Mouse (Mus musculus) embryo, embryonic 11 days (tissue): Measurements from ENCODE around the gene Tor4a.

Experiments
- DNase-seq: peaks from one replicate; pipeline ENCODE4 v3.0.0-alpha.2; 2015

Gene Tor4a

DNA sequence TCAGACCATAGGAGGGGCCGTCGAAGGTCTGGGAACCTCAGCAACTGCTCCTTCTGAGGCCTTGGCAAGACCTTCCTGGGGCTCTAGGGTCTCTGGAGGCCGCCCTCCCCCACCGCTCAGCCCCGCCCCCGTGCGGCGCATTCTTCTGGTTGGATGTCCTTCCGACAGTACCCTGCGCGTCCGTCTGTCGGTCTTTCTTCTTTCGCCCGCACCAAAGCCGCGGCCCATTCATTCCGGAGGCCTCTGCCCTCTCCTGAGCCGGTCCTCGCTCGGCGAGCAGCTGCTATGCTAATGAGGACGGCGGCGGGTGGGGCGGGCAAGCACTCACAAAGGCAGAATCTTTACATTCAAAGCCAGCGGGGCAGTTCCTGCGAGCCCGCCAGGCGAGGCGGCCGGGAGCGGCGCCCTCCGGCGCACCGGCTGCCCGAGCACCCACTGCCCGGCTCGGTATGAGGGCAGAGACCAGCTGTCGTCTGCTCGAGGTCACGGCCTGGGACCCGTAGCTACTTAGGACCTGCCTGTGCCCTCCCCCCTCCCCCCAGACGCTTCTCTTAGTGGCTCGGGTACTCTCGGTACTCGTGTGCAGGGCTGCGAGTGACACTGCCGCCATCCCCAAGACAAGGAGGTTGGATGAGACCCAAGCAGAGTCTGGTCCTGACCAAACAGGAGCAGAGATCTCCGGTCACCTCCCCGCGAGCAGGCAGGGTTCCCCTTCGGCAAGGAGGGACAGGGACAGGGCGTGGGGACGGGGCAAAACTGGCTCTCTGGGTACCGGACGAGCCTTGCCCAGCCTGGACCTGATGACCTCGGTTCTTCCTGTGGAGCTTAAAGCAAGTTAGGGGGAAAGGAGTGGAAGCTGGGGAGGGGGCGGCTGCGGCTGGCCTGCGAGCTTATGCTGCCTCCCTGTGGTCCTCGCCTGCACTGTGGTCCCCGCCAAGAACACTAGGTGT is 10.8 kb downstream of the Tor4a start:
- peak; percentile 92 for DNase-seq

DNA sequence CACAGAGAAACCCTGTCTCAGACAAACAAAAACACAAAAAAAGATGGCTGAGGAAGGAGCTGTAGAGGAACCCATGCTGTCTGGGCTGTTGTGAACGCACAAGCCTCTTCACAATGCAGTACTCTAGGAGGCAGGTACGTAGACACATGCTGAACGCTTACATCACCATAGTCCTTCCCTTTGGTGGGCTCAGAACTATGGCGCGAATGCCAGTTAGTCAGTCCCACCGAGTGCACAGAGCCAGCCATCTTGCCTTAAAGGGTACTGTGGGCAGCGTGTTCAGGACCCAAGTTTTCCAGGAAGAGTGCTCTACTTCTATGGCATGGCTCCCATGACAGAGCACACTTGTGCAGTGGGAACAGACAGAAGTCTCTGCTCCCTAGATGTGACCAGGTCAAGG is 12.2 kb downstream of the Tor4a start:
- DNase-seq: no peak

DNA sequence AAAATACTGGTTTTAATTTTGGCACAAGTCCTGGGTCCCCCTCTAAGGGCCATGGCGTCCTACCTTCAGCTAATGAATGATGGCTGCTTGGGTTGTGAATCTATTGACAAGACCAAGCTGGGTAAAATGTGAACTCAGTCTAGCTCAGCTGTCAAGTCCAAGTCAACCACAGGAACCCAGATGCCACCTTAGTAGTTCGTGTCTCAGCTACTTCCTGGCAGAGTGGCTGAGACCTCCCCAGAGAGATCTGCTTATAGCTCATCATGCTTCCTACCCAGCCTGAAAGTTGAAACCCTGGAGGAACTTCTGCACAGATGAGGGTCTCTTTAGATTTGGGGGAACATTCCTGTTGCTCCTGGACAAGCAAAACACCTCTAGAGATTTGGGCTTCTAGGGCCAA is 13.3 kb downstream of the Tor4a start:
- DNase-seq: no peak

DNA sequence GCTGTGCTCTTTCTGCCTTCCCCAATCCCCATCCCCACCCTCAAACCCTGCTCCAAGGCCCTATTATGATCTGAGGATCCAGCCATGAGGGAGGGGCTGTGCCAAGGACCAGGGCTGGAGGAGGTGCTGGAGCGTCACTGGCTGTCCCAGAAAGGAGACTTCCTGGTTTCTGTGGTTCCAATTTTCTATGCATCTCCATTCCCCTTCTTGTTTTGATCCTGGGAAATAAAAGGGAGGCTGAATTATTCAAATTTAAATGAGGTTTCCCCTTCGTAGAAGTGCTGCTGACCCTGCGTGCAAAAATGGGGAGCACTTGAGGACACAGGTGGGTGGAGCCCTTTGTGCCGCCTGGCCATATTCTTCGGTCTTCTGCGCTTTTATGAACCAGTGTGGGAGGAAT is 14.0 kb downstream of the Tor4a start:
- DNase-seq: peak; percentile 57

DNA sequence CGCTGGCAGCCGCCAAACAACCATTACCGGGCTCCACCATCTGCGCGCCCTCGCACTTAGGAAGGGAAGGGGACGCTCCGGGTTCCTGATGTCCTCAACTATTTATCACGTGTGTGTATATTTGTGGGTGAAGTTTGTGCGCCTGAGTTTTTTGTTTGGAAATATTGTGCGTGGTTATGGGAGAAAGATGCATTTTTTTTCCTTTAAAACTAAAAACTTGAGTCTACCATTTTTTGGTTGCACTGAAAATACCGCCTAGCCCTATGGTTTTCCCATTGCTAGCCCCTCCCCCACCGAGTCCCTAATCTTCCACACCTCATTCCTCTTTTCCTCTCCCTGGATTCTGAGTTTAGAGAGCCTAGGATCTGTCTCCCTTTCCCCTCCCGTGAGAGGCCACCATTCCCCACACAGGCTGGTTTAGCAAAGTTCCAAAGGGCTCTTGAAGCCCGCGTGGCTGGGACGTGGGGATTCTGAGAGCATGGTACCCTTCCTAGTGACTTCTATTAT is 14.7 kb downstream of the Tor4a start:
- DNase-seq: peak; percentile 51

DNA sequence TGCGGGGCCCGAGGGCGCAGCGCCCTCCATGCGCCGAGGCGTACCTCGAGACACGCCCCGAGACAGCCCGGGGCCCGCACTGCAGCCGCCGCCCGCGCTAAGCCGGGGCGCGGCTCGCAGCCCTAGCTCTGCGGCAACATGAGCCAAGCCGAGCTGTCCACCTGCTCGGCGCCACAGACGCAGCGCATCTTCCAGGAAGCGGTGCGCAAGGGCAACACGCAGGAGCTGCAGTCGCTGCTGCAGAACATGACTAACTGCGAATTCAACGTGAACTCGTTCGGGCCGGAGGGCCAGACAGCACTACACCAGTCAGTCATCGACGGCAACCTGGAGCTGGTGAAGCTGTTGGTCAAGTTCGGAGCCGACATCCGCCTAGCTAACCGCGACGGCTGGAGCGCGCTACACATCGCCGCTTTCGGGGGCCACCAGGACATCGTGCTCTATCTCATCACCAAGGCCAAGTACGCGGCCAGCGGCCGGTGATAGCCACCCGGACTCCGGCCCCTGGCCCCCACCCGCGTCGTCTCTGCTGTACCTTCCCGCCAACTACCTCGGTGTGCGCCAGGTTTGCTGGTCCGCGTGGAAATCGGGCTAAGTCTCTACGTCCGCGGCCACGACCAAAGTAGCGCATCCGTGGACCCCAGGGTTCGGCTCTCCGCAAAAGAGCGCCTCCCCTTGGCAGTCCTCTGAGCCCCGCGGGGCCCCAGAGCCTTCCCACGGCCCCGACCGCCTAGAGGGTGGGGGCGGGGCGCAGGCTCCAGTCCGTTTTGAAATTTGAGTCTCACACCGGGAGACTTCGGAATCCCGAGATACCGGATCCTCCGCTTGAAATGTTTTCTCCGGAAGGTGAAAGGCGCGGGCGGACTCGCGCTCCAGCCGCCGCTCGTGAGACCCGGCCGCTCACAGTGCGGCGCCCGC is 15.5 kb downstream of the Tor4a start:
- peak; percentile 81 for DNase-seq

DNA sequence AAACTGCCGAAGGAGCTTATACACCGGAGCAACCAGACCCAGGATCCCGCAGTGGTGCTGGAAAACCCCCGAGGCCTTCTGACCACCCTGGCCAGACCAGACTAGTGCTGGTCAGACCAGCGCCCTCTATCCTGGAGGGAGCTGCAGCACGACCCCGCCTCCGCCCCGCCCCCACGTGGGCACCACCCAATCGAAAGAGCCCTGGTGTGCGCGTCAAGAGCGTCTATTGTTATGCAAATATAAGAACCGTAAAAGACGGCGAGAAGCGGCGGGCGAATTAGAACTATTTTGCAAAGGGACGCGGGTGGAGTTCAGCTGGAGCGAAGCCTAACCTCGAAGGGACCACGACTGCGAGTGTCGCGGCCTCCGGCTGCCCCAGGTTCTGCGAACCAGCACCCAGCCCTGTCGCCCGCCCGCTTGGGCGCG is 16.2 kb downstream of the Tor4a start, which contains the start of gene Nrarp:
Nrarp (plus strand) TSS at position 281 of the 426 bp plus-strand sequence.
- DNase-seq: peak; percentile 94

DNA sequence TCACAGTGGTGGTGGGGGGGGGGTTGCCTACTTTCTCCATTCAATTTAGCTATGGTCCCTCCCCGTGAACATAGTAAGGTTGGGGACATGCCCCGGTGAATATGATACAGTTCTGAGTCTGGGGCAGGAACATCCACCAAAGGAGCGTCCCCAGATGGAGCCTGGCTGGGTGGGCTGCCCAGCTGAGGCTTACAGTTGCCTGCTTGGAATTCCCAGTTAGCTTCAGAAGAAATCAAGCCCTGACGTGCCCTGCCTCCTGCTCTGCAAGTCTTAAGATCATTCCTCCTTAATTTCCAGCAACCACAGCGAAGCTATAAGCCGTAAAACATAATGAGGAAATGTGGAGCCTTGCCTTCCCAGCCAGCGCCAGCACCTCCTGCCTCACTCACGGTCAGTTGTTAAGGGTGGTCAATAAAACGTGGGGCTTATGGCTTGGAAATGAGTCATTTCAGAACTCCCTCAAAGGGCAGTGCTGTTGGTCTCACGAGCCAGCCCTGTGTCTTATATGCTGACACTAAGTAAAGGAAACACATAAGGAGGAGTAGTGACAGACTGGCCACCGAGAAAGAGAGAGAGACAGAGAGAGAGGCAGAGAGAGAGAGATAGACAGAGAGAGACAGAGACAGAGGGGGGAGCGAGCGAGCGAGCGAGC is 17.0 kb downstream of the Tor4a start:
- DNase-seq: no peak

DNA sequence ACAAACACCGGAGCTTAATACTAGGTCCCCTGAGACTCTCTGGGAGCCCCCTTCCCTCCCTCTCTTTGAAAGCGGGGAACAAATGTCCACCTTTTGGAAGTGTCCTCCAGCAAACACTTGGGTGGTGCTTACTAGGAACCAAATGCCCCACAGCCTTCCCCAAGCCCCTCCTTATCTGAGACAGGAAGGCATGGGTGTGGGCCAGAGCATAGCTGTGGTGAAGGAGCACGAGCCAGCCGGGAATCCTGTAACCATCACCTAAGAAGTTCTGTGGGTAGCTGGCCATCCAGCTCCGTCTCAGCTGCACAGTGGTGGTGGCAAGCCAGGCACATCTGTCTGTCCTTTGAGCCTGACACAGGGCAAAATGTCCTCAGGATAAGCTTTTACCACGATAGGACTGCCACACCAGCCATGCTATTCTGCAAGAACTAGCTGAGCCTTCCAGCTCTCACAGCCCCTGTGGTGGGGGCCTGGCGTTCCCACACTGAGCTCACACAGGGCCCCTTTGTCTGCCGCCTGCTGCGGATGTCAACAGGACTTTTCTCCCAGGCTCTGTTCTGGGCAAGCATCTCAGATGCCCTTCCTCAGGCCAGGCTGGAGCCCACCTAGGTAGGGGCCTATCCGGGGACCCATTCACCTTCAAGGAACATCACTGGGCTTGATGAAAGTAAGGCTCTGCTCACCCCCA is 18.3 kb downstream of the Tor4a start:
- peak; percentile 46 for DNase-seq

DNA sequence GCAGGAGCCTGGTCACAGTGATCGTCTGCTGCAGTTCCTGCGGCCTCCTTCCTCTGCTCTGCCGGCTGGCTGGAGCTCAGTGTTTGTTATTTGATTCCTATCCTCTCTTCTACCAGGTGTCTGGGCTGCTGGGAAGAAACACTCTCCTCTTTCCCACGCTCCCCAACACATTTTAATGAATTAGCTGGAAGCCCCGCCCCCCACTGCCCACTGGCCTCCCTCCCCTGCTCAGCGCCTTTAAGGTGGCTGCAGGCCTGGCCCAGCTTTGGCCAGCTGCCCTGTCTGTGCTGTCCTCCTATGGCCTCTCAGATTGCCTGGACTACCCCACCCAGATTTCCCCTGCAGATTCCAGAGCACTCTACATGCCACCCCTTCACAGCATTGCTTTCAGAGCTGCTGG is 19.0 kb downstream of the Tor4a start:
- peak; percentile 82 for DNase-seq

DNA sequence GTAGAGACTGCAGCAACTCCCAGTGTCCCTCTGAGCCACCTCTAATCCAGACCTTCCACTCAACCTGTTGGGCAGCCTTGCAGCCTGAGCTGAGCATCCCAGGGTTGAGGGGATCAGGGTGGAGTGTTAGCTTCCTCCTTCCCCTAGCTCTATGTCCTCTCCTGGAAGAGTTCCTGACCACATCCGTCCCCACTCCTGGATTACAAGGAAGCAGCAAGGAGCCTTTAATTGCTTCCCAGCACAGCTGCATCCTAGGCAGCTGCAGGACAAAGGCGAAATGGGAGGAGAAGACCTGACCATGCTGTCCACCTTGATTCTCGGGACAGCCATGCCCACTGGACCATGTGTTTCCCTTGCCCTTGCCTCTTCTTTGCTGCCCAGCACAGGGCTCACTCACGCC is 19.6 kb downstream of the Tor4a start:
- DNase-seq: no peak

DNA sequence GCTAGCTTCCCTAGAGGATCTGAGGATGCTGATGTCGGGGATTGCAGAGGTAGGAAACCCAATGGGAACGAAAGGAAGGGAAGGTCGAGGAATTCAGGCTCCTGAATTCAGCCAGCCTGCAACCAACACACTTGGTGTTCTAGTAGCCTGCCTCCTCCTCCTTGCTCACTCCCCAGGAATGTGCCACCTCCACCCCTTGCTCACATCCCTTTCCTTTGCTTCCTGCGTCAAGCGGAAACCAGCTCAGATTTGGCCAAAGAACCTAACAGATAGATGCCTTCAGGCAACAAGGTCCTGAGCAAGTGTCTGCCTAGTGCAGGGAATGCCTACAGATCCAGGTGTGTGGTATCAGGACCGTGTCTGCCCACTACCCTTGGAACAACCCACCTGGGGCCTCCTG is 20.1 kb downstream of the Tor4a start:
- DNase-seq: no peak

DNA sequence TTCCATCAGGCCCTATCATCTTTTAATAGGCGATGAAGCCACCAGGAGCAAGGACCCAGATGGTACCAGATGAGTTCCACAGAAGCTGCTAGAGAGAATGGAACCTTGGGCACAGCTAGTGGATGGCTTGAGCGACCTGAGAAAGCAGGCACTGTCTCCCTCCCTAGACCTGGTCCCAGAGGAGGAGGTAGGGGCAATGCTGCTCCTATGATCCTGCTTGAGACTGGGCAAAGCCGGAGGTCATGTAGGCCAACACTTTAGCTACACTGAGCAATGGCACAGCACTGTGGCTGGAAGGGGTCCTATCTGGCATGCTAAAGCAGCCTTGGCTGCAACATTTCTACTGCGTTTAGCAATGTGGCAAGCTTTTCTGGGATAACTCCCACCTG is 21.0 kb downstream of the Tor4a start:
- no peak for DNase-seq

DNA sequence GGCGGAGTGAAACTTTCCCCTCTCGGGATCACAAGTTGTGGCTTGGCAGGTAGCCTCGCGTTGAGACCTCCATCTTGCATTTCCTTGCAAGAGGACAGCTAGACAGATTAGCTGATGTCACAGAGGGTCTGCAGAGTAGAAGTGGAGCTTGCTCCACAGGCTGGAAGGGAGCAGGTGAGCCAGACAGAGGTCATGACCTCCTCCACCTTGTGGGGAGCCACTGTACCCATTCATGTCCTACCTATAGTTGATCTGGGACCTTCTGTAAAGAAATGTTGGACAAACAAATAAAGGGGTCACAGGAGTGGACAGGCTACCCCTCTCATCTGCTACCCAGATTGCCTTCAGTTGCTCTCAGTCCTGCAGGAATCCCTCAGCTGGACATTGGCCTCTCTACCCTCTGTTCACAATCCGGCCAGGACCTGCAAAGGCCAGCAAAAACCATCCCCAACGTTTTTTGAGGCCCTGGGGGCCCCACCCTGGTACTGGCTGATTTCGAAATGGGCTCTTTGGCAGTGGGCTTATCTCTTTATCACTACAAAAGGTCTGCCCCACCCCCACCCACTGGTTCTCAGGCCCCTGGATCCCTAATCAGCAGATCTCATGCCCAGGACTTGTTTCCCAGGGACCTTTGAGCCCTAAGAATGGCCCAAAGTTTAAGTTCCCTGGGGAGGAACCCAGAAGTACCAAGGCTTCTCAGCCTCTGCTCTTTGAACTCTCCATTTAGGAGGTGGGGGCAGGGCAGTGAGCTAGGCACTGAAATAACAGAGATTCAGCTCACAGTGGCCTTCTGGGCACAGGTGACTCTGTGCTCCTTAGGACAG is 21.6 kb downstream of the Tor4a start:
- no peak for DNase-seq

DNA sequence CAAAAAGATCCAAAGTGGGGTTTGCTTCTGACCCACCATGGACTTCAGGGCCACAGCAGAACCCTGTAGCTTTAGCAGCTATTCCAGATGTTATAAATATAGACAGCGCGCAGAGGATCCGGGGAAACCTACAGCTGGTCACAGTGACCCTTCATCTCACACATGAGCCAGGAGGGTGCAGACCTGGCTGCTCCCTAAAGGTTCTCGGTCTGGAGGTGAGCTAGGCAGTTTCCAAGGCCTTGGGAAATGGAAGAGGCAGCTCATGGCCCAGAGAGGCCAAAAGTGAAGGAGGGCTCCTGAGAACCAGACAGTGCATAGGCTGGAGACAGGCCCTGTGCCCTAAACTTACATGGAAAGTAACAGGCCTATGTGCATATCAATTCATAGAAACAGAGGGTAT is 22.9 kb downstream of the Tor4a start:
- DNase-seq: no peak

DNA sequence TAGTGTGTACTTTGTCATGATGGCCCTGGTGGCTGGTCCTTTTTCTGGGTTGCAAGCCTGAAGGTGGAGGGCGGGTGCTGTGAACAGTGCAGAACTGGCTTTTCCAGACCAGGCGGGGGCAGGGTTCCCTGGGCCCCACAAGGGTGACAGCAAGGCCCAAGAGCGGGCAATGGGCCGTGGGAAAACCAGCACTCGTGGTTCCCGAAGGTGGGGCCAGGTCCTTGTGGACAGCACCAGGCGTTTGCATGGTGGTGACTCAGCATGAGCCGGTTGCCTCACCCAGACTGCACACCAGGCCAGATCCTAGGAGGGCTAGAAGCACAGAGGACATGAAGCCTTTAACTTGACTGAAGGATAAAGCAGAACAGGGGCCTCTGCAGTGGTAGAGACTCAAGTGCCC is 24.1 kb downstream of the Tor4a start:
- DNase-seq: no peak

DNA sequence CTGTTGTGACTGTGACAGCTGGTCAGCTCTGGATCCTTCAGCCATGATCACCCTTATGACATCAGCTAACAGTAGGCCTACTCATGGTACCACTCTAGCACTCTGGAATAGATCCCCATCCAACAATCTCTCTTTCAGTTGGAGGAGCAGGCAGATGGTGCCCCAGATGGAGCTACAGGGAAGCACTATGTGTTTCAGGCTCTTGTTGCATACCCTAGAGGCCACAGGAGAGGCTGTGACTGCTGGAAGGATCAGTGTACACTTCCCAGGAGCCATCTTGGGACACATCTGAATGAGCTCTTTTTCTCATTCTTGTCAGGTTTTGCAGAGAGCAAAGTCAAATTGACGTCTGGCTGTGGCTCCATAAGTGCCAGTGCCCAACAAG is 24.9 kb downstream of the Tor4a start:
- no peak for DNase-seq

DNA sequence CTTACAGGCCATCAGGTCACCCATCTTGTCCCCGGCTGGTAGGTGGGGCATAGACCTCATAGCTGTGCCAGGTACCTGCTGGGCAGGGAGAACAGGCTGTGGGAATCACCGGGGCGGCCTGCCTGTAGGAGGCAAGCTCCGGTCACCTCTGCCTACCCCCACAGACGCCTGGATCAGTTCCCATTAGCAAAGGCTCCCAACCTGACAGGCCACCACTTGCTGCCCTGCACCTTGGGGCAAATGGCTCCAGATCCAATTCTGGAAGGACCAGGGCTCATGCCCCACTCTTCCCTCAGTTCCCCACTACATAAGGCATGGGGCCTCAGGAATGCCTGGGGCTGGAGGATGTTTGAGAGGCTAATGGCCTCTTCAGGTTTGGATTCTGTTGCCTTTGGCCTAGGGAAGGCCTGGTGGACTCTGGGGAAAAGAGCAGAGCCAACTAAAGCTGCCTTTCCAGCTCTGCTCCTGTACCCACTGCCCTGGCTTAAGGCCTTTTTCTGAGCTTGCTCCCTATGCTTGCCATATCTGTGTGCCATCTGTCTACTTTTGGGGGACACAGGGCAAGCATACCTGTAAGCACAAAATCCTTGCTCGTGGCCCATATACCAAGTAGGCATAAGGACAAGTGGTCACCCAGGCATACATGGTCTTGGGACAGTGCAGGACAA is 25.5 kb downstream of the Tor4a start:
- no peak for DNase-seq

DNA sequence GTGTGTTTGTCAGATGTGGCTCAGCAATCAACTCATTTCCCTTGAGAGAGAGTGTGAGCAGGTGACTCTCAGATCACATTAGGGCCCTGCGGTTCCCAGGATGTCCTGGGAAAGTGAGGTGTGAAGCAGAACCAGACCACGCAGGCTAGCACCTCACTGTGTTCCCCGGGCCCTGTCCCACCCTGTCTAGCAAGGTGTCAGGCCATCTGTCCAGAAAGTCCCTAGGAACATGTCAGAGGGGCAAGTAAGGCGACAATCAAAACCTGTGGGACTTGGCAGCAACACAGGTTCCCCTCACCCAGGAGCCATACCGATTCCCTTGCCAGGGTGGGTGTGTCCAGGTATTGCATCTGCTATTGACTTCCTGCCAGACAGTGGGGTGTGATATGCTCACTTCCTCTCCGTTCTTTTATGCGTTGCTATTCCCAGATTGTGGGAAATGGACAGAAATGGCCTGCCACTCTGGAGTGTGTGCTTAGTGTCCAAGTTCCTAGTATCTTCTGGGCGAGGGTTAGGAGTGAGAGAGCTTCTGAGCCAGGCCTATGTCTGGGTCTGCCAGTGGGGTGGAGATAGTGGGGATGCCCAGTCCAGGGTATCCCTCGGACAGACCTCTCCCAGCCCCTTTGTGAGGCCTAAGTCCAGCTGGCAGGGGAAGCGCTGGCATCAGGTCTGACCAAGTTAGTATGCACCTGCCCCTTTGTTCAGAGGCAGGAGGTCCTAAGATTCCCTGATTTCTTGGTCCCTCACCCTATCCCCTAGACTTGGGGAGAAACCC is 26.2 kb downstream of the Tor4a start:
- DNase-seq: no peak

DNA sequence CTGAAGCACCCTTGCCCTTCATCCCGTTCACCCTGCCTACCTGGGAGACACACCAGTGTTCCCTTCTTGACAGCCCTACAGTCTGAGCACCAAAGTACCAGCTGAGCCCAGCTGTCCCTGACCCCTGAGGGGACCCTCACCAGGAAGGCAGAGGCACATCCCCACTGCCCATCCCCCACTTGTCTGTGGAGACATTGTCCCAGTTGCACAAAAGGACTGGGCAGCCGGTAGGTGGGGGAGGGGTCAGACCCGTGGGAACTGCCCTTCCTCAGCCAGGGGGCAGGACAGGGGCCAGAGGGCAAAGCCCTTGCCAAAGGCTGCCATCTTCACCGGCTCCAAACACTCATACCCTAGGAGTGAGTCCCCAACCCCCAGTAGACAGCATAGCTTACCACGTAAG is 26.9 kb downstream of the Tor4a start:
- peak; percentile 78 for DNase-seq
